Mouse (Mus musculus) heart, embryonic 14.5 days (tissue): Measurements from ENCODE around the gene Egfl8. TPM values are rescaled to one million over a fixed set of nuclear protein-coding genes. Genes with fewer than 3 reads are reported as not detected.

Experiments
- ATAC-seq: fragments of 200-750 bp; cut with Nextera tagmentation; 2 replicates; pipeline ENCODE4 v1.8.0; 2017; ENCODE audit warnings: low read depth, moderate TSS enrichment; ENCODE audit not compliant: insufficient number of reproducible peaks, insufficient read depth, low FRiP score
- H3K27ac ChIP-seq, 2 experiments: fragments of 200-500 bp in 1 of 2; fragments of 300-500 bp in 1 of 2; sonication (generic) in 1 of 2; replicated peaks in 1 of 2; 2 replicates each; pipeline ENCODE4 v1.5.1; 2012 to 2014; ENCODE audit warnings: low read depth in 2 of 2, low read length in 2 of 2, control low read depth in 1 of 2, mild to moderate bottlenecking in 1 of 2, mixed read lengths in 1 of 2; ENCODE audit not compliant: control insufficient read depth in 1 of 2, insufficient read depth in 1 of 2
- H3K27me3 ChIP-seq: fragments of 300-500 bp; sonication (generic); 2 replicates; pipeline ENCODE4 v1.6.1; 2014; ENCODE audit warnings: mild to moderate bottlenecking, low read length, control low read depth; ENCODE audit not compliant: control insufficient read depth, insufficient read depth
- H3K36me3 ChIP-seq: fragments of 300-500 bp; sonication (generic); 2 replicates; pipeline ENCODE4 v1.6.1; 2014; ENCODE audit warnings: mild to moderate bottlenecking, control low read depth, low read length, mixed read lengths; ENCODE audit not compliant: control insufficient read depth, insufficient read depth
- H3K4me1 ChIP-seq, 2 experiments: fragments of 200-500 bp in 1 of 2; fragments of 300-500 bp in 1 of 2; sonication (generic) in 1 of 2; 2 replicates each; pipeline ENCODE4 v1.6.1; 2012 to 2014; ENCODE audit warnings: low read length in 2 of 2, control low read depth in 1 of 2, mixed read lengths in 1 of 2; ENCODE audit not compliant: control insufficient read depth in 2 of 2, insufficient read depth in 2 of 2
- H3K4me2 ChIP-seq: fragments of 300-500 bp; sonication (generic); 2 replicates; pipeline ENCODE4 v1.6.1; 2014; ENCODE audit warnings: mild to moderate bottlenecking, low read length
- H3K4me3 ChIP-seq, 2 experiments: fragments of 200-500 bp in 1 of 2; fragments of 300-500 bp in 1 of 2; sonication (generic) in 1 of 2; 2 replicates each; pipeline ENCODE4 v1.5.1; 2012 to 2014; ENCODE audit warnings: low read length in 2 of 2, mild to moderate bottlenecking in 2 of 2, control low read depth in 1 of 2, low read depth in 1 of 2, moderate library complexity in 1 of 2; ENCODE audit not compliant: control insufficient read depth in 1 of 2, insufficient read depth in 1 of 2
- H3K9ac ChIP-seq: fragments of 300-500 bp; sonication (generic); 2 replicates; pipeline ENCODE4 v1.6.1; 2014; ENCODE audit warnings: mild to moderate bottlenecking, low read length
- H3K9me3 ChIP-seq: fragments of 300-500 bp; sonication (generic); 2 replicates; pipeline ENCODE4 v1.6.1; 2016; ENCODE audit warnings: low read length, control low read depth; ENCODE audit not compliant: control insufficient read depth
- WGBS: fragments of 180-500 bp; shearing (Covaris S2); extraction: QIAGEN DNeasy Blood & Tissue Kit; methylation state at CpG from one replicate; pipeline ENCODE4 v1.1.7; 2014; 5-methylcytosine and 5-hydroxymethylcytosine counted together
- polyA plus RNA-seq: library from polyadenylated mRNA; unstranded; fragments of >200 nt; fragmentation: Nextera tagmentation; extraction: Ambion mirVana; gene quantifications from 2 replicates; pipeline ENCODE4 v1.2.1, GENCODE M21; 2014

Egfl8 gene
- polyA plus RNA-seq, 1 experiment from 2014 or later, result 0.55 TPM

DNA sequence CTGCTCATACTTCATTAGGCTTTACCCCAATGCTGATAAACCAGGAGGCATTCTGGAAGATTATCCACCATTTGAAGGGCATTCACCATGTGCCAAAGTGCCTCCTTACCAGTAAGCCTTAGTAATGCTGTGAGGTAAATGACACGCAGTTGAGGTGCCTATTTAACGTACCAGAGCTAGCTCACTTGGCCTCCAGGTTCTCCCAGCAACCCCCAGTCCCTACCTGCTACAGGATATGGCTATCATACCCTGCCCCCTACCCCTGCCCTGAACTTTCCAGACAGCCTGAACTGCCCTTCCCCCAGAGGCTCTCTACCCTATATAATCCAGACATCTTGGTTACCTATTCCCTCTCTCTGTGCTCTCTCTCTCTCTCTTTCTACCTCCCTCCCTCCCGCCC is 27.0 kb downstream of the Egfl8 start:
- no peak for ATAC-seq
- peaks cover 23 to 52% of the 10 kb centered on the region in 2 experiments for H3K4me1 ChIP-seq
- peak overlapping the region in 1 of 2 experiments; percentile 92; a peak in 1 of 4 replicates for H3K27ac ChIP-seq
- H3K4me3 ChIP-seq, result no peak overlapping the region
- no peaks in the 10 kb centered on the region for H3K9me3 ChIP-seq
- no peaks in the 10 kb centered on the region for H3K27me3 ChIP-seq
- 0 out of 2 replicates have a peak overlapping the region, but pooled peaks have one; percentile 97 for H3K4me2 ChIP-seq
- H3K9ac ChIP-seq, result no peak overlapping the region
- no peaks in the 10 kb centered on the region; the same call in 1 of the 2 replicates for H3K36me3 ChIP-seq
- 60% methylated on average over 3 of the region's 3 CpGs for WGBS

- H3K4me1 ChIP-seq, result peaks cover 23 to 44% of the 10 kb centered on the region in 2 experiments
- no peak for ATAC-seq
These were observed 28.0 kb downstream of the Egfl8 start for GRCm38 (mm10) chr17:34587814-34588213.

DNA sequence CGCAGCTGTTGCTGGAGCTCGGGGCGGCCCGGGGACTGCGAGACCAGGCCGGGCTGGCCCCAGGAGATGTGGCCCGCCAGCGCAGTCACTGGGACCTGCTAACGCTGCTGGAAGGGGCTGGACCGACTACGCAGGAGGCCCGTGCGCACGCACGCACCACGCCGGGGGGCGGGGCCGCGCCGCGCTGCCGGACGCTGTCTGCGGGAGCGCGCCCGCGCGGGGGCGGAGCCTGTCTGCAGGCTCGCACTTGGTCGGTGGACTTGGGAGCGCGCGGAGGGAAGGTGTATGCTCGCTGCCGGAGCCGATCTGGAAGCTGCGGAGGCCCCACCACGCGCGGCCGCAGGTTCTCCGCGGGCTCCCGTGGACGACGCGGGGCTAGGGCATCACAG is 28.4 kb downstream of the Egfl8 start:
- Histone ChIP-seq H3K27me3 (no peaks in the 10 kb centered on the region), H3K4me3 (peak overlapping the region; percentile 65 to 73), H3K36me3 (no peaks in the 10 kb centered on the region), H3K9ac (peak overlapping the region; percentile 86), H3K4me1 (peaks cover 23 to 43% of the 10 kb centered on the region in 2 experiments), H3K4me2 (peak overlapping the region; percentile 97), H3K27ac (peak overlapping the region; percentile 81 to 92), H3K9me3 (no peaks in the 10 kb centered on the region)
- 0% methylated on average over 50 of the region's 50 CpGs for WGBS
- peak; percentile 83 for ATAC-seq

More at GRCm38 (mm10) chr17:34587814-34588213, 28.0 kb downstream of the Egfl8 start:
- H3K9ac ChIP-seq, result peak overlapping the region; percentile 86
- no peaks in the 10 kb centered on the region for H3K36me3 ChIP-seq
- no peaks in the 10 kb centered on the region for H3K9me3 ChIP-seq
- WGBS, result 2% methylated on average over 19 of the region's 19 CpGs
- peak overlapping the region; percentile 65 to 73 for H3K4me3 ChIP-seq
- H3K27me3 ChIP-seq, result no peaks in the 10 kb centered on the region
- peak overlapping the region; percentile 97 for H3K4me2 ChIP-seq
- H3K27ac ChIP-seq, result peak overlapping the region; percentile 75 to 92

DNA sequence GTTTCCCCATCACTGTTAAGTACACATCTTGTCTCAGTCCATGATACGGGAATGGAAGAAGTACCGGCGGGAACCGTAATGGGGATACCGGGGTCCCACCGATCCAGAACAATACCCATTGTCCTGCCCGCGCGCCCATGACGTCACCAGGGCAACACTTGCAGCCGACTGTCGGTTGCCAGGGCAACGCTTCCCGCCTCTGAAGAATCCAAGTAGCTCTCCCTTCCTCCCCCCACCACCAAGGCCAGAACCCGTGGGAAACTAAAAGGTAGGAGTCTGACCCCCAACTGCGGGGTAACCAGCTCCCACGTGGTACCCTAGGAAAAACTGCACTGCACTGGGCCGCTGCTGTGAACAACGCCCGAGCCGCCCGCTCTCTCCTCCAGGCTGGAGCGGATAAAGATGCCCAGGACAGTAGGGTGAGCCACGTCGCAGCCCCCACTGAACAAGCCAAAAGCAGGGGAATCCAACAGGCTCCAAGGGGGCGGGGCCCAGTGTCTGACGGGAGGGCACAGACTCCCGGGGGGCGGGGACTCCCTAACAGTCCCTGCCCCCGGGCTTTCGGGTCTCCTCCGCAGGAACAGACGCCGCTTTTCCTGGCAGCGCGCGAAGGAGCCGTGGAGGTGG is 28.9 kb downstream of the Egfl8 start:
- Histone ChIP-seq H3K4me3 (peak overlapping the region; percentile 65 to 73), H3K9me3 (no peaks in the 10 kb centered on the region), H3K36me3 (no peaks in the 10 kb centered on the region), H3K27ac (peak overlapping the region; percentile 81 to 92), H3K4me2 (peak overlapping the region; percentile 97), H3K4me1 (peaks cover 23 to 43% of the 10 kb centered on the region in 2 experiments), H3K9ac (peak overlapping the region; percentile 86), H3K27me3 (no peaks in the 10 kb centered on the region)
- ATAC-seq, result peak; percentile 81
- 0% methylated on average over 38 of the region's 38 CpGs for WGBS

GRCm38 (mm10) chr17:34585877-34586771 is 29.6 kb downstream of the Egfl8 start:
- Histone ChIP-seq H3K4me2 (peak overlapping the region; percentile 97), H3K9me3 (no peaks in the 10 kb centered on the region), H3K4me1 (peaks cover 17 to 37% of the 10 kb centered on the region in 2 experiments), H3K36me3 (no peaks in the 10 kb centered on the region), H3K4me3 (peak overlapping the region; percentile 65 to 73), H3K9ac (peak overlapping the region; percentile 86), H3K27me3 (no peaks in the 10 kb centered on the region), H3K27ac (peak overlapping the region; percentile 81 to 92)
- ATAC-seq, result no peak
- 31% methylated on average over 32 of the region's 32 CpGs for WGBS

- Histone ChIP-seq H3K4me2 (no peak overlapping the region), H3K9me3 (no peaks in the 10 kb centered on the region), H3K4me3 (no peak overlapping the region), H3K4me1 (peaks cover 13 to 28% of the 10 kb centered on the region in 2 experiments), H3K36me3 (no peaks in the 10 kb centered on the region), H3K27ac (no peak overlapping the region), H3K9ac (no peak overlapping the region), H3K27me3 (no peaks in the 10 kb centered on the region)
- 84% methylated on average over 8 of the region's 8 CpGs for WGBS
- no peak for ATAC-seq
These were observed 30.6 kb downstream of the Egfl8 start for GRCm38 (mm10) chr17:34585121-34585520.

DNA sequence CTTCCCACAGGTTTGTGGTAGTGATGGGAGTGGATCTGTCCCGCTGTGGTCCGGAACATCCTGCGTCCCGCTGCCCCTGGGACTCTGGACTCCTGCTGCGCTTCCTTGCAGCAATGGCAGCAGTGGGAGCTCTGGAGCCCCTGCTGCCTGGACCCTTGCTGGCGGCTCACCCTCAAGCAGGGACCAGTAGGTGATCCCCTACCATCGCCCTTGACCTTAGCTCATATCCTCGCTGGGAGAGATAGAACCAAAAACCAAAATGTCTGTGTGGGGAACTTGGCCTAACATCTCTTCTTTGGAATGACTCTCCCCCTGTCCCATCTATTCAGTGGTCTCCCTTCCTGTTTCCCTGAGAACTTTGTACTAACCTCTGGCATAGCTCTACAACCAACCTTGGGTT is 32.0 kb downstream of the Egfl8 start:
- no peak overlapping the region for H3K4me2 ChIP-seq
- no peak overlapping the region for H3K4me3 ChIP-seq
- no peak overlapping the region for H3K27ac ChIP-seq
- no peaks in the 10 kb centered on the region for H3K36me3 ChIP-seq
- 83% methylated on average over 8 of the region's 8 CpGs for WGBS
- H3K4me1 ChIP-seq, result peaks cover 9 to 16% of the 10 kb centered on the region in 2 experiments
- no peak for ATAC-seq
- no peak overlapping the region for H3K9ac ChIP-seq
- H3K9me3 ChIP-seq, result no peaks in the 10 kb centered on the region
- no peaks in the 10 kb centered on the region for H3K27me3 ChIP-seq
